Mouse (Mus musculus): ENCODE data around the gene Eif3l. TPM values are rescaled to one million over a fixed set of nuclear protein-coding genes. Genes with fewer than 3 reads are reported as not detected.
A peak's percentile ranks its signal among the peaks of the same experiment; 100 is the strongest.

The Eif3l gene
- polyA plus RNA-seq, 1 experiment from 2014 or later = 174 TPM

DNA sequence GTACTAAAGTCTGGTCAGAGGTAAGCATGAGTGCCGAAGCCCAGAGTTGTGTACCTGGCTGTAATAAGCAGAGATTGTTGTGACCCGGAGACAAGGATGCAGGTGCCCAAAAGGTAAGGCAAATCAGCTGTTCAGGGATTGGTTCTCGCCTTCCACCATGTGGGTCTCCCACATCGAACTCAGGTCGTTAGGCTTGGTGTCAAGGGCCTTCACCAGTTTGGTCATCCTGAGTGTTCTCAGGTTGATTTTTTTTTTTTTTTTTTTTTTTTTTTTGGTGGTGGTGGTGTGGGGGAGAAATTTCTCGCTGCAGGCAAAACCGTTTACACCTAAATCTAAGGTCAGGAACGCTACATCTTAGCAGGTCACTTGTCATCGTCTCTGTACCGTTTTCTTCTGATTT is 533 bp upstream of the Eif3l start:
- Histone ChIP-seq H3K36me3 (ENCODE audit: control insufficient read depth, insufficient read depth, low read length) (peaks cover 23% of the 10 kb centered on the region), H3K9ac (ENCODE audit: low read depth, low read length) (peak overlapping the region; percentile 60), H3K4me3 (ENCODE audit: low read length) (peak overlapping the region; percentile 67), H3K27ac (ENCODE audit: low read depth, low read length) (peak overlapping the region; percentile 69), H3K9me3 (ENCODE audit: control insufficient read depth, low read length) (no peaks in the 10 kb centered on the region), H3K27me3 (replicated peaks; ENCODE audit: control insufficient read depth, insufficient read depth, low read length) (no peaks in the 10 kb centered on the region), H3K4me1 (ENCODE audit: control insufficient read depth, insufficient read depth, low read depth, low read length) (peaks cover 17% of the 10 kb centered on the region), H3K4me2 (ENCODE audit: low read length) (peak overlapping the region; percentile 91)
- no peak for ATAC-seq
- WGBS = 43% methylated on average over 10 of the region's 10 CpGs

DNA sequence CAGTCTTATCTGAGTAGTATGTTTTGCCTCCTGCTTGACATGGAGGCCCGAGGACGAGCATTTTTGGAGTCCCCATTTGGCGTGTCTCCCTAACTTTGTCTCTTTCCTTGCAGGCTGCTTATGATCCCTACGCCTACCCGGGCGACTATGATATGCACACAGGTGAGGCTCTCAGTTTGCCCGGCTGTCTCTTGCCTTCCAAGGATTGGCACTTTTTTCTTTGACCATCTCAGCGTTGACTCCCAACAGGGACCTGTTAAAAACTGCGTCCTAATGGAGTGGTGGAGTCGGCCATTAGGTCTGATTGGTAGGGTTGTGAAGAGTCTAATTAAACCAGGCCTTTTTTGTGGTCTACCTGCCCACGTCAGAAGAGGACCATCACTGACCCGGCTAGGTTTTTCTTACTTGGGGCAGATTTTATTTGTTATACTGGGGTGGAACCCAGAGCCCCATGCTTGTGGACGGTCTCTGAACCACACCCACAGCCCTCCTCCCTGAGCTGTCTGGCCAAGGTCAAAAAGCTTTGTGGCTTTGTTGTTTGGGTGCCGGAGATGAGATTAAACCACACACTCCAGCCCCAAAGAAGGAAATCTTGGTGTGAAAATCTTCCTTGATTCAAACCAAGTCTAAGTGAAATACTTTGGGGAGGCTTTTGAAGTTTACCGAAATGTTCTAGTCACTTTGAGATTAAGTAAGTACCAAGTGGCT is 833 bp downstream of the Eif3l start:
- Histone ChIP-seq H3K27me3 (replicated peaks; ENCODE audit: control insufficient read depth, insufficient read depth, low read length) (no peaks in the 10 kb centered on the region), H3K4me1 (ENCODE audit: control insufficient read depth, insufficient read depth, low read depth, low read length) (peaks cover 17% of the 10 kb centered on the region), H3K4me3 (ENCODE audit: low read length) (peak overlapping the region; percentile 67), H3K27ac (ENCODE audit: low read depth, low read length) (no peak overlapping the region), H3K4me2 (ENCODE audit: low read length) (peak overlapping the region; percentile 91), H3K9me3 (ENCODE audit: control insufficient read depth, low read length) (no peaks in the 10 kb centered on the region), H3K9ac (ENCODE audit: low read depth, low read length) (peak overlapping the region; percentile 84), H3K36me3 (ENCODE audit: control insufficient read depth, insufficient read depth, low read length) (peaks cover 31% of the 10 kb centered on the region)
- WGBS = 37% methylated on average over 15 of the region's 15 CpGs
- ATAC-seq = no peak

DNA sequence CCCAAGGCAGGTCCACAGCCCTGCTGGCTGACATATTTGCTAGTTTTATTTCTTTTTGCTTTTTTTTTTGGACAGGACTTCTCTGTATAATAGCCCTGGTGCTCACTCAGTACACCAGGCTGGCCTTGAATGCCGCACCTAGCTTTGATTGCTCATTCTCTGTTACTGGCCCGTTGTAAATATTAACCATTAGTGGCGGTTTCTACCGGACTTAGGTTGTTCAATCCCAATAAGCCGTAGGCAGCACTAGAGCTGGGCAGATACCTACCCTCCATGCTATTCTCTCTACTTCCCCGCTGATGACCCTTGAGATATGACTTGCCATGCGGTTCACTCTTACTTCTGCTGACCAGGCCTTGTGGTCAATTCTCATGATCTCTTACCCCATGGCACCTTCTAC is 4.6 kb downstream of the Eif3l start:
- H3K27me3 ChIP-seq (replicated peaks; ENCODE audit: control insufficient read depth, insufficient read depth, low read length) = no peaks in the 10 kb centered on the region
- no peak overlapping the region for H3K4me3 ChIP-seq (ENCODE audit: low read length)
- no peak overlapping the region for H3K4me2 ChIP-seq (ENCODE audit: low read length)
- no peak for ATAC-seq
- H3K9me3 ChIP-seq (ENCODE audit: control insufficient read depth, low read length) = no peaks in the 10 kb centered on the region
- peaks cover 14% of the 10 kb centered on the region for H3K4me1 ChIP-seq (ENCODE audit: control insufficient read depth, insufficient read depth, low read depth, low read length)
- 97% methylated on average over 7 of the region's 7 CpGs for WGBS
- peaks cover 53% of the 10 kb centered on the region for H3K36me3 ChIP-seq (ENCODE audit: control insufficient read depth, insufficient read depth, low read length)
- H3K9ac ChIP-seq (ENCODE audit: low read depth, low read length) = no peak overlapping the region
- H3K27ac ChIP-seq (ENCODE audit: low read depth, low read length) = no peak overlapping the region

DNA sequence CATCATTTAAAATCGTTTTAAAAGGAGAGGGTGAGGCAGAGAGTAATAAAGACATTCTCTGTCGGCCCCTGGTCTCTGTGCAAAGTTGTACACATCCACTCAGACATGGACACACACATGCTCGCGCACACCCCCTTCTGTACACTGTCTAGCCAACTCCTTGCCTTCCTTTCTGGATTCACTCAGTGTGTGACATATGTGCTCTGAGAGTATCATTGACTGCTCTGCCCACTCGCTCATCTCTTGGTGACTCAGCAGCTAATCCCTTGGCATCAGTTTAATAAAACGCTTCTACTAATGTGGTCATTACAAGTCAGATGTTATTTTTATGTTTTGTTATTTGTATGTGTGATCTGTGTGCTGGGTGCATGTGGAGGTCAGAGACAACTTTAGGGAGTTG is 17.3 kb downstream of the Eif3l start:
- Histone ChIP-seq H3K4me3 (ENCODE audit: low read length) (no peak overlapping the region), H3K27me3 (replicated peaks; ENCODE audit: control insufficient read depth, insufficient read depth, low read length) (no peaks in the 10 kb centered on the region), H3K36me3 (ENCODE audit: control insufficient read depth, insufficient read depth, low read length) (peaks cover 37% of the 10 kb centered on the region), H3K4me2 (ENCODE audit: low read length) (no peak overlapping the region), H3K9ac (ENCODE audit: low read depth, low read length) (no peak overlapping the region), H3K27ac (ENCODE audit: low read depth, low read length) (no peak overlapping the region), H3K4me1 (ENCODE audit: control insufficient read depth, insufficient read depth, low read depth, low read length) (no peaks in the 10 kb centered on the region), H3K9me3 (ENCODE audit: control insufficient read depth, low read length) (no peaks in the 10 kb centered on the region)
- WGBS = 90% methylated on average over 6 of the region's 6 CpGs
- no peak for ATAC-seq

DNA sequence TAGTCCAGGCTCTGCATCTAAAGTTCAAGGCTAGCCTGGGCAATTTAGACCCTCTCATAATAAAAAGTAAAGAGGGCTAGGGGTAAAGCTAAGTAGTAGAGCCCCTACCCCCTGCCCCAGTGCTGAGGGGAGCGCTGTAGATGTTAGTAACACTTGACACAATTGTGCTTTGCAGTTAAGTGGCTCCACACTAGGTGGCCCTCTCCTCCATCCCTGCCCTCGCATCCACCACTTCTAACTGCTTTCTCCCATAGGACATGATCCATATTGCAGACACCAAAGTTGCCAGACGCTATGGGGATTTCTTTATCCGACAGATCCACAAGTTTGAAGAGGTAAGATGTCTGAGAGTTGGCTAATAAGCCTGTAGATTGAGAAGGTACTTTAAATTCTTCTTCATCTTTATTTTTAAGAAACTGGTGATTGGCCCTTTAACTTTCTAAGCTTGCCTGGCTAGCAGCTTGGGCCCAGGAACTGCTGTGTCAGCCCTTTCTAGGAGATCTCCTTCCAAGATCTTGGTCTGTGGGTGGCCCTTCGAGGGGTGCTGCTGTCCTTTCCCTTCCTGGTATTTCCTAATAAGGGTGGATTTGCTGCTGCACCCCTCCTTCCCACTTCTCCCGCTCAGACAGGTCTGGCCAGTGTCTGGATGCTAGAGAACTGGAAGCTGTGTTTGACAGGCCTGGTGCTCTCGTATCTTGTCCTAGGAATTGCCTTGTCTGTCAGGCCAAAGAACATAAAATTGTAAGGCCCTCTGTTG is 18.3 kb downstream of the Eif3l start:
- Histone ChIP-seq H3K36me3 (ENCODE audit: control insufficient read depth, insufficient read depth, low read length) (peaks cover 33% of the 10 kb centered on the region), H3K4me2 (ENCODE audit: low read length) (no peak overlapping the region), H3K9me3 (ENCODE audit: control insufficient read depth, low read length) (no peaks in the 10 kb centered on the region), H3K9ac (ENCODE audit: low read depth, low read length) (no peak overlapping the region), H3K27me3 (replicated peaks; ENCODE audit: control insufficient read depth, insufficient read depth, low read length) (no peaks in the 10 kb centered on the region), H3K4me3 (ENCODE audit: low read length) (no peak overlapping the region), H3K27ac (ENCODE audit: low read depth, low read length) (no peak overlapping the region), H3K4me1 (ENCODE audit: control insufficient read depth, insufficient read depth, low read depth, low read length) (peaks cover 7% of the 10 kb centered on the region)
- ATAC-seq = no peak
- 71% methylated on average over 7 of the region's 7 CpGs for WGBS

- H3K36me3 ChIP-seq (ENCODE audit: control insufficient read depth, insufficient read depth, low read length) = peaks cover 22% of the 10 kb centered on the region
- H3K27me3 ChIP-seq (replicated peaks; ENCODE audit: control insufficient read depth, insufficient read depth, low read length) = no peaks in the 10 kb centered on the region
- no peak overlapping the region for H3K4me2 ChIP-seq (ENCODE audit: low read length)
- H3K27ac ChIP-seq (ENCODE audit: low read depth, low read length) = no peak overlapping the region
- WGBS = 83% methylated on average over 5 of the region's 5 CpGs
- H3K4me1 ChIP-seq (ENCODE audit: control insufficient read depth, insufficient read depth, low read depth, low read length) = peaks cover 7% of the 10 kb centered on the region
- H3K4me3 ChIP-seq (ENCODE audit: low read length) = no peak overlapping the region
- no peak for ATAC-seq
- H3K9me3 ChIP-seq (ENCODE audit: control insufficient read depth, low read length) = no peaks in the 10 kb centered on the region
- no peak overlapping the region for H3K9ac ChIP-seq (ENCODE audit: low read depth, low read length)
Observed at GRCm38 (mm10) chr15:79095483-79095882, 20.5 kb downstream of the Eif3l start.

DNA sequence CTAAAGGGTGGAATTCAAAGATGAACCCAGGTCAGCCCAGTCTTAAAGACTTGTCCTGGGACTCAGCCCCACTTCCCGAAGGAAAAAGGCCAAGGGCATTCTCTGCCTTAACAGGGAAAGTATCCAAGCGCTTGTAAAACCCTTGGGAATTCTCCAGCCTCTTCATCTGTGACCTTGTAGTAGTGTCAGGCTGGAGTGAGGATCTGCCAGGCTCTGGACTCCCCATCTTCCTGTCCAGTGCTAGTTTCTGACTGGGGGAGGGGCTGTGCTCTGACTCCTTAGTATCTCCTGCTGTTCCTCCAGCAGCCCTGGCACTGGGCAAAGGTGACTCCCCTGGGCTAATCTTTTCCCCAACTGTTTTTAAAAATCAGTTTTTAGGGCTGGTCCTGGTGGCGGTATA is 21.6 kb downstream of the Eif3l start:
- Histone ChIP-seq H3K9me3 (ENCODE audit: control insufficient read depth, low read length) (no peaks in the 10 kb centered on the region), H3K27me3 (replicated peaks; ENCODE audit: control insufficient read depth, insufficient read depth, low read length) (no peaks in the 10 kb centered on the region), H3K4me2 (ENCODE audit: low read length) (no peak overlapping the region), H3K27ac (ENCODE audit: low read depth, low read length) (no peak overlapping the region), H3K36me3 (ENCODE audit: control insufficient read depth, insufficient read depth, low read length) (peaks cover 15% of the 10 kb centered on the region), H3K9ac (ENCODE audit: low read depth, low read length) (no peak overlapping the region), H3K4me1 (ENCODE audit: control insufficient read depth, insufficient read depth, low read depth, low read length) (peaks cover 7% of the 10 kb centered on the region), H3K4me3 (ENCODE audit: low read length) (no peak overlapping the region)
- WGBS = 78% methylated on average over 3 of the region's 3 CpGs
- ATAC-seq = no peak

DNA sequence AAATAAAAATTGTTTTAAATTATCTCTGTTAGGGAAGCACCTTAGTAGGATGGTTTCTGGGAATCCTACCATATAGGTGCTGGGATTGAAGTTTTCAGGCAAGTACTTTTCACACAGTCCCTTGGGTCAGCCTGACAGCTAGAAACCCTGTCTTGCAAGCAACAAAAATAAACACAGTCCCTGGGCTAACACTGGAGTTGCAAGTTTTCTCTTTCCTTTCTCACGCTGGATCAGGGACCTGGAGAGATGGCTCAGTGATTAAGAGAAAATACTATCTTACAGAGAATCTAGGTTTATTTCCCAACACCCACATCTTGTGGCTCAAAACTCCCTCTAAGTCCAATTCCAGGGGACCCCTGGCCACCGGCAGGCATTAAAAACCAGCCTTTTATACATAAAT is 22.2 kb downstream of the Eif3l start:
- no peaks in the 10 kb centered on the region for H3K9me3 ChIP-seq (ENCODE audit: control insufficient read depth, low read length)
- no peaks in the 10 kb centered on the region for H3K27me3 ChIP-seq (replicated peaks; ENCODE audit: control insufficient read depth, insufficient read depth, low read length)
- no peak overlapping the region for H3K4me2 ChIP-seq (ENCODE audit: low read length)
- 39% methylated on average over 2 of the region's 2 CpGs for WGBS
- H3K4me1 ChIP-seq (ENCODE audit: control insufficient read depth, insufficient read depth, low read depth, low read length) = peaks cover 7% of the 10 kb centered on the region
- no peak overlapping the region for H3K4me3 ChIP-seq (ENCODE audit: low read length)
- H3K9ac ChIP-seq (ENCODE audit: low read depth, low read length) = no peak overlapping the region
- H3K36me3 ChIP-seq (ENCODE audit: control insufficient read depth, insufficient read depth, low read length) = peaks cover 15% of the 10 kb centered on the region
- H3K27ac ChIP-seq (ENCODE audit: low read depth, low read length) = no peak overlapping the region
- no peak for ATAC-seq

DNA sequence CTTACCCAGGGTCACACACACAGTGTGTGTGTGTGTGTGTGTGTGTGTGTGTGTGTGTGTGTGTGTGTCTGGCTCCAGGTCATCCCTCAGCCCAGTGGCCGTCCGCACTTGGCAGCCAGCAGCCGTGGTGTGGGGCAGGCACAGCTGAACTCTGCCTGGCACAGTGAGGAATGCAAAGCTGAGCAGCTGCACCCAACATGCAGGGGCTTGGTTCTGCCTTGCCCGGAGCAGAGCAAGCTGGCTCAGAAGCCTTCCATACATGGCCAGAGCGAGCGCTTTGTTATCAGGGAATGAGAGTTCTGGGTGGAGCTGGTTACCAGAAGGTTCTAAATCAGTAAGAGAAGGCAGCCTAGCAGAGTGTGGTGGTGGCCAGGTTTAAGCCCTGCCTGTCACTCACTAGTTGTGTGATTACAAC is 22.6 kb downstream of the Eif3l start:
- Histone ChIP-seq H3K27me3 (replicated peaks; ENCODE audit: control insufficient read depth, insufficient read depth, low read length) (no peaks in the 10 kb centered on the region), H3K4me3 (ENCODE audit: low read length) (no peak overlapping the region), H3K9me3 (ENCODE audit: control insufficient read depth, low read length) (no peaks in the 10 kb centered on the region), H3K27ac (ENCODE audit: low read depth, low read length) (no peak overlapping the region; the same call in 1 of the 2 replicates), H3K4me1 (ENCODE audit: control insufficient read depth, insufficient read depth, low read depth, low read length) (peaks cover 7% of the 10 kb centered on the region), H3K4me2 (ENCODE audit: low read length) (no peak overlapping the region), H3K9ac (ENCODE audit: low read depth, low read length) (no peak overlapping the region), H3K36me3 (ENCODE audit: control insufficient read depth, insufficient read depth, low read length) (peaks cover 15% of the 10 kb centered on the region)
- 42% methylated on average over 6 of the region's 6 CpGs for WGBS
- peak; percentile 79 for ATAC-seq
